Mouse (Mus musculus) thymus, adult 2 months (tissue): Measurements from ENCODE around the gene Klk1b22.

Experiments
- CTCF ChIP-seq: fragments of 200-500 bp; IDR thresholded peaks from 2 replicates; pipeline ENCODE4 v1.5.1; 2012; ENCODE audit warnings: mild to moderate bottlenecking, control low read depth, low read length, moderate library complexity, borderline replicate concordance; ENCODE audit not compliant: control insufficient read depth, poor library complexity, insufficient read depth; ENCODE audit errors: extremely low read depth
- POLR2A ChIP-seq: fragments of 200-500 bp; IDR thresholded peaks from 2 replicates; pipeline ENCODE4 v1.6.1; 2012; ENCODE audit warnings: mild to moderate bottlenecking, low read length, control low read depth, moderate library complexity; ENCODE audit not compliant: control insufficient read depth, poor library complexity, insufficient read depth; ENCODE audit errors: extremely low read depth

DNA sequence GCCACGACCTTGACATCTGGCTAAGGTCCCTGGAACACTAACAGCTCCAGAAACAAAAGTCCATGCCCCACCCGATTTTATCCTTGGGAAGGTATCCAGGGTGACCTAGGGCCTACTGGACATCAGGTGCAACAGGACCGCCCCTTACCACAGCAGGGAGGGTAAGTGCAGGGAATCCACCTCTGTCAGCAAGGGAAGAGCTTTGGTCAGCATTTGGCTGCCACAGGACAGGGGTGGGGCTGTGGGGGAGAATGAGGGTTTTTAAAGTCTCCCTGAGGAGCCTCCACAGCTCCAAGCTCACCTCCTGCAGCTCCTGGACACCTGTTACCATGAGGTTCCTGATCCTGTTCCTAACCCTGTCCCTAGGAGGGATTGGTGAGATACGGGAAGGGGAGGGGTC lies at the start of gene Klk1b22:
- TF ChIP-seq CTCF (no peak), POLR2A (no peak)
